Mouse (Mus musculus): Measurements from ENCODE around the gene Mrpl52. TPM values are rescaled to one million over a fixed set of nuclear protein-coding genes. Genes with fewer than 3 reads are reported as not detected.

The Mrpl52 gene
- polyA plus RNA-seq, 1 experiment from 2014 or later, result 250 TPM

DNA sequence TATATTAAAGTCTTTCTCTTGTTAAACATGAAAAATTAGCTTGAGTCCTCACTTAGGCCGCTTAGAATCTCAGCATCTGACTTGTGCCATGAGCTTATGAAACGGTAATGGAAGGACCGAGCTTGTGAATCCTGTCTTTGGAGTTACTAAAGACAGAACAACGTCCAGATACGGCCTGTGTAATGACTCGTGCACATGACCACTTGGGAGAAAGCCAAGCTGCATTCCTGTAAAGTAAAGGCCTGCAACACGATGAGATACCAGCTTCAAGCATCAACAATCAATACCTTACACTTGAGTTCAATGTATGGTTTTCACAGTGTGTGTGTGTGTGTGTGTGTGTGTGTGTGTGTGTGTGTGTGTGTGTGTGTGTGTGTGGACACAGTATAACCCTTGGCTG is 30.0 kb upstream of the Mrpl52 start:
- H3K4me2 ChIP-seq (replicated peaks), result no peak overlapping the region
- no peak overlapping the region for H3K4me3 ChIP-seq
- H3K27ac ChIP-seq, result no peak overlapping the region
- H3K36me3 ChIP-seq, result no peaks in the 10 kb centered on the region
- no peak for ATAC-seq (ENCODE audit: low FRiP score, low read depth)
- no peaks in the 10 kb centered on the region for H3K9me3 ChIP-seq
- no peaks in the 10 kb centered on the region for H3K27me3 ChIP-seq (replicated peaks)
- 92% methylated on average over 7 of the region's 7 CpGs for WGBS
- no peak overlapping the region for H3K9ac ChIP-seq
- no peaks in the 10 kb centered on the region for H3K4me1 ChIP-seq

DNA sequence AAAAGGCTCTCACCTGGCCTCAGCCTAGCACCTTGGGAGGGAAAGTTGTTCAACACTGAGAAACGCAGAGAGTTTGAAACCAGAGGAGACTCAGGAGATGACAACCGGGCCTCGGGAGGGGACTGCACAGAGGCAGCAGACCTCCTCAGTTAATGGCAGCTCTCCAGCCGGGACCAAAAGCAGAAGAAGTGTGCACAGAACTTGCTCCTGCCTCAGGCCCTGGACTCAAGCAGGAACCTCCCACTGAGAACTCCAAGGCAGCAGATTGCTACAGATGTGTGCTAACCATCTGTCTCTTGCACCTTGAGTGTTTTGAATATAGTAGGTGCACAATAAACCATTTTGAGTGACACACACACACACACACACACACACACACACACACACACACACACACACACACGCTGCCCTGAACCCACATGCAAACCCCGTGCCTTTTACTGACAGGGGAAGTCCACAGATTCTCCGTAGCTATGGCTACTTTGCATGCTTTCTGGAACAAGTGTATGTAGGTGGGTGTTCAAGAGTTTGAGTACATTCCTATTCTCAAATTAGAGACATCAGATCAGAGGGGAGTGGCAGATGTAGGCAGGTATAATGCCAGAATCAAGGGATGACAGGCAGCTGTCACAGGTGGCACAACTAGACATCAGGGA is 28.7 kb upstream of the Mrpl52 start:
- WGBS, result 70% methylated on average over 7 of the region's 7 CpGs

DNA sequence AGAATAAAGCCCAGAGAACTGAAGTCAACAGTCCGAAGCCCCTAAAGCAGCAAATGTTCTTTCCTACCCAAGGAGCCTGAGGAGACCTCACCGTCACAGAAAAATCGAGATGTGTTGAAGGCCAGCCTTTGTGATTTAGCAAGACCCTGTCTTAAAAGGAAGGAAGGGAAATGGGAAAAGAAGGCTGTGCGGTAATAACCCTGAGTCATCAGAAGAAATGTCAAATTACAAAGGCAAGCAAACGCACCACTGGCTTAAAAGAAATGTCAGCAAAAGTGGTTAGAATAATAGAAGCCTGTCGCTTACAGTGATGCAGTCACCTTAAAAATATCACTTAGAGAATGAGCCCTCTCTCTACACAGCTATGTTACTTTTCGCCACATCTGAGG is 28.2 kb upstream of the Mrpl52 start:
- no peaks in the 10 kb centered on the region for H3K4me1 ChIP-seq
- ATAC-seq (ENCODE audit: low FRiP score, low read depth), result no peak

More for the DNA sequence above, 28.7 kb upstream of the Mrpl52 start:
- Histone ChIP-seq H3K9me3 (no peaks in the 10 kb centered on the region), H3K27ac (no peak overlapping the region), H3K36me3 (no peaks in the 10 kb centered on the region), H3K9ac (no peak overlapping the region), H3K4me1 (no peaks in the 10 kb centered on the region), H3K4me2 (replicated peaks) (no peak overlapping the region), H3K27me3 (replicated peaks) (no peaks in the 10 kb centered on the region), H3K4me3 (no peak overlapping the region)
- ATAC-seq (ENCODE audit: low FRiP score, low read depth), result no peak

DNA sequence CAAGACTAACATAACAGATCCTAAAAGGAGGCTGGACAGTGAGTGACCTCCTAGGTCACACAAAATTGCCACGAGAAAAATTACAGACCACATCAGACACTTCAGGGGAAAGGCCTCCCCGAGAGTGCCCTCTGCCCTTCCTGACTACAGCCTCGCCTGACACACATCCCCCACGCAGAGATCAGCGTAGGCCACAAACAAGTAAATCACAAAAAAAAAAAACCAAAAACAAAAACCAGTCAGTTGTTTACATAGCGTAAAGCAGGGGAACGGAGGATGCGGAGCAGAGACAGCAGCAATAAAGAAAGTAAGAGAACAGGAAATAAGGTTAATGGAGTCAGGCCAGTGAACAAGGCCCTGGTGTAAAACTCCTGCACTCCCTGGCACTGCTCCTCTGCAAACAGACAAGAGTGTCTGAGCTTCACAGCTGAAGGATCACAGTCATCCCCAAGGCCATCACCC is 27.8 kb upstream of the Mrpl52 start:
- 49% methylated on average over 8 of the region's 8 CpGs for WGBS
- H3K9me3 ChIP-seq, result no peaks in the 10 kb centered on the region
- no peaks in the 10 kb centered on the region for H3K4me1 ChIP-seq
- H3K4me3 ChIP-seq, result no peak overlapping the region
- no peak overlapping the region for H3K9ac ChIP-seq
- H3K27ac ChIP-seq, result no peak overlapping the region
- H3K36me3 ChIP-seq, result no peaks in the 10 kb centered on the region
- no peaks in the 10 kb centered on the region for H3K27me3 ChIP-seq (replicated peaks)
- ATAC-seq (ENCODE audit: low FRiP score, low read depth), result no peak
- no peak overlapping the region for H3K4me2 ChIP-seq (replicated peaks)

More for the DNA sequence above, 28.2 kb upstream of the Mrpl52 start:
- Histone ChIP-seq H3K9ac (no peak overlapping the region), H3K9me3 (no peaks in the 10 kb centered on the region), H3K4me2 (replicated peaks) (no peak overlapping the region), H3K36me3 (no peaks in the 10 kb centered on the region), H3K4me3 (no peak overlapping the region), H3K27ac (no peak overlapping the region), H3K27me3 (replicated peaks) (no peaks in the 10 kb centered on the region)
- WGBS, result 67% methylated on average over 7 of the region's 7 CpGs

DNA sequence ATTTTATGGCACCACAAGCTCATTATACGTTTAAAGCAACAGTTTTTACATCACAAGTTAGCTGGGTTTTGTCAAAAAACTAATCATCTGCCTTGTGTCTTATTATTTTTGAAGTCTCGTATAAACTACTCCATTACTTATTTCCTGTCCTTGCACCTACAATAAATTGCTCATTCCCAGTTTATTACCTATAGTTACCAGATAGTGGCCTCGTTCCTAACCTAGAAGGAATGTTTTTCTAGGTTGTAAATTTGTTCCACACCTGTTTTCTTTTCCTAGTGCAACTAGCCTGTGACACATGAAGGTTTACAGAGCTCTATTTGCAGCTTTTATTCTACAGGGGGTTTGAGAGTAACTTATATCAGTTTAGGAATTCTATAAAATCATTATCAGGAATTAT is 25.0 kb upstream of the Mrpl52 start:
- Histone ChIP-seq H3K27me3 (replicated peaks) (no peaks in the 10 kb centered on the region), H3K27ac (no peak overlapping the region), H3K4me2 (replicated peaks) (no peak overlapping the region), H3K4me1 (no peaks in the 10 kb centered on the region), H3K9ac (no peak overlapping the region), H3K36me3 (no peaks in the 10 kb centered on the region), H3K4me3 (no peak overlapping the region), H3K9me3 (no peaks in the 10 kb centered on the region)
- ATAC-seq (ENCODE audit: low FRiP score, low read depth), result no peak
- WGBS, result 59% methylated on average over 3 of the region's 3 CpGs

DNA sequence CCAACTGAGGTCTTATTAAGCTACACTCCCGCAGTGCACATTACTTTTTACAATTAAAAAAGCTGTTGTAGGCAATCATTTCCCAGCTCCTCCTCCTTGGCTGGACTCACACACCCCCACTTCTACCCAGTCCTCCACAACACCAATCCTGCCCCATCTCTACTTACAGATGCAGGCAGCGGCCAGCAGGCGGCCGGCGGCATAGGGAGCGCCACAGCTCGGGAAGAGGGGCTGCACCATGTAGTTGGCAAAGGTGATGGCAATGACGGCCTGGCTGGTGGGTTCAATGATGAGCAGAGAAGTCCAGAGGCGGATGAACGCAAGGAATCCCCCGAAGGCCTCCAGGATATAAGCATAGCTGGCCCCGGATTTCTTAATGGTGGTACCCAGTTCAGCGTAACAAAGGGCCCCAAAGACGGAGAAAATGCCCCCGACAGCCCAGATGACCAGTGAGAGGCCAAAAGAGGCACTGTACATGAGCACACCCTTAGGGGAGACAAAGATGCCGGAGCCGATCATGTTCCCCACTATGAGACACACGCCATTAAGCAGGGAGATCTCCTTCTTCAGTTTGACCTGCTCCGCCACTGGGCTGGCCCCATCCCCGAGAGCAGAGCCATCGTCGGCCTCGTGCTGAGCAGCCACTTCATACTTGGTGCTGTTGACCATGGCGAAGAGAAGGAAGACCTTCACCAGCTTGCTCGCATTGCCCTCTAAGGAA is 18.2 kb upstream of the Mrpl52 start:
- WGBS, result 86% methylated on average over 25 of the region's 25 CpGs
- Histone ChIP-seq H3K4me3 (no peak overlapping the region), H3K4me2 (replicated peaks) (no peak overlapping the region; the same call in 1 of the 2 replicates), H3K9ac (no peak overlapping the region), H3K4me1 (no peaks in the 10 kb centered on the region; the same call in 1 of the 2 replicates), H3K9me3 (no peaks in the 10 kb centered on the region), H3K36me3 (no peaks in the 10 kb centered on the region), H3K27me3 (replicated peaks) (no peaks in the 10 kb centered on the region), H3K27ac (no peak overlapping the region)
- ATAC-seq (ENCODE audit: low FRiP score, low read depth), result no peak

DNA sequence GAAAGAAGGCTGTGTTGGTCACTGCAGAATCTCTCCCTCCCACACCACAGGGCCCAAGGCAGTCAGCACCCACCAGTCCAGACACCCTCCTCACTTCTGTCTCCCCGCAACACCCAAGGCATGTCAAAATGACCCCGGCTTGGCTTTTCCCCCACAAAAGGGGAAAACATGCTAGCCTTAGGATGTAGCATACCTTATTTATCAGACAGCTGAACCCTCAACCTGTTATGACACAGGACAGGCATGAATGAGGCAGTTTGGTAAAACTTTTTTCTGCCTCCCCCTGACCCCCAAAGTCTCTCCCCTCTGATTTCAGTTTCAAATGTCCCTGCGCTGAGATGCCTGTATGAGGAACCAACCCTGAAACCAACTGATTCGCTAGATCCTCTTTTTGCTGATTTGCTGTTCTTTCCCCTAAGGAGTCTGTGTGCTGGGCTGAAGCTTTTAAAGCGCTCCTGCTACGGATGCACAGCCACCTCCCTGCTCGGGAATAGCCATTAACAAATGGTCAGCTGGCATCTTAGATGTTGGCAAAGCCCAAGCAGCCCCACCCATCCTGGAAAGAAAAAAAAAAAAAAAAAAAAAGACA is 17.6 kb upstream of the Mrpl52 start:
- peaks cover 4% of the 10 kb centered on the region for H3K4me1 ChIP-seq
- H3K4me2 ChIP-seq (replicated peaks), result no peak overlapping the region
- H3K4me3 ChIP-seq, result no peak overlapping the region
- H3K27ac ChIP-seq, result no peak overlapping the region
- H3K9ac ChIP-seq, result no peak overlapping the region
- 75% methylated on average over 7 of the region's 7 CpGs for WGBS
- no peaks in the 10 kb centered on the region for H3K9me3 ChIP-seq
- no peak for ATAC-seq (ENCODE audit: low FRiP score, low read depth)
- peaks cover 5% of the 10 kb centered on the region; the same call in 1 of the 2 replicates for H3K27me3 ChIP-seq (replicated peaks)
- H3K36me3 ChIP-seq, result no peaks in the 10 kb centered on the region

DNA sequence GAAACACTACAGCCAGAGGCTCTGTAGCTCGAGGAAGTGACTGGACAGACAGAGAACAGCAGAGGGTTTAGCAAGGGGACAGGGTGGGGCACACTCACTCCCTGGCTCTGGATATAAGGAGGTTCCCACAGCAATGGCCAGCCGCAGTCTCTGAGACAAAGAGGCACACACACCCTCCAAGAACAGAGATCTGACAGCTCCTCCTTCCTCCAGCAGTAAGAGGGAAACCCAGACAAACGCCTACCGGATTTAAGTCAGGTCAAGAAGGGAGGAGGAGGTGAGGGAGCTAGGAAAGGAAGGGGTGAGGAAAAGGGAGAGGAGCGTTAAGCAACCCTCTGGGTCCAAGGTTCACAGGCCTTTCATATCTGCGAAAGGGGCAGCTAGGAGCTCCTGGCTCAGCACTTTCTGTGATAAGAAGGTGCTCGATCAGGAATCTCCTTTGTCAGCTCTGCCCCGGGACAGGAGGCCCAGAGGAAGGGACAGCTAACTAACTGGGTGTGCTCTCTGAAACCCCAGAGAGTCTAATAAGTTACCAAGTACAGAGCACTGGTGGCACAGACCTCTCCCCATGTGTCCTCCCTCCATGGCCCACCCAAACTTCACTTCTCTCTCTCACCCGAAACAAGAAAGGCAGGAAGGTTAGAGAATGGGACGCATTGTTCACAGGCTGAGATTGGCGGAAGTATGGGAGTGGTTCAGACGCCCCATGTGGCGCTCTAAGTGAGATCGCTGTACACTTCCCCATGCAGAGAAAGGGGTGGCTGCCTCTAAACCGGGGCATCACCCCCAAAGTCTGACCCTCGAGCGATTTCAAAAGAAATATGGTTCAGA is 16.5 kb upstream of the Mrpl52 start:
- H3K9ac ChIP-seq, result no peak overlapping the region

DNA sequence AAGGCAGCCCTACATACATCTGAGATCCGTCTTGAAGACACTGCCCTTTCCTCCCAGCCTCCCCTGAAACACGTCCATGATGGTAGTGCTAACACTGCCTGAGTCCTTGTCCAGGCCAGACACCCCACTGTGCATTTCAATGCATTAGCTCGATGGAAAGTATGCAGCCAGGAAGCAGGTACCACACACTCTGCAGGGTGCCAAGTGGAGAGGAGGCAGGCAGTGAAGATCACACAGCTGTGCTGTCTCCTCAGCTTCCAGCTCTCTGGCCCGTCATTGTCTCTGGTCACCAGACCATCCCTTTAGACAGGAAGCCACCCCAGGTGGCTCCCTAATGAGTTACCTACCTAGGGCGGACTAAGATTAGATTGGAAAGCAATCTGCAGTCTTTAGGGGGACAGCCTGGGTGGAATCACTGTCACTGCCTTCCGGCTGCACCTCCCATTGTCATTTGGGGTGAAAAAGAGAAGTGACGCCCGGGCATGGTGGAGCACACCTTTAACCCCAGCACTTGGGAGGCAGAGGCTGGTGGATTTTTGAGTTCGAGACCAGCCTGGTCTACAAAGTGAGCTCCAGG is 14.6 kb upstream of the Mrpl52 start:
- H3K36me3 ChIP-seq, result no peaks in the 10 kb centered on the region
- H3K9me3 ChIP-seq, result no peaks in the 10 kb centered on the region
- peaks cover 4% of the 10 kb centered on the region for H3K4me1 ChIP-seq
- H3K9ac ChIP-seq, result no peak overlapping the region
- H3K27ac ChIP-seq, result no peak overlapping the region
- H3K27me3 ChIP-seq (replicated peaks), result peaks cover 19% of the 10 kb centered on the region
- no peak overlapping the region for H3K4me3 ChIP-seq
- WGBS, result 44% methylated on average over 9 of the region's 9 CpGs
- no peak for ATAC-seq (ENCODE audit: low FRiP score, low read depth)
- H3K4me2 ChIP-seq (replicated peaks), result no peak overlapping the region

More for the DNA sequence above, 16.5 kb upstream of the Mrpl52 start:
- WGBS, result 44% methylated on average over 17 of the region's 17 CpGs
- H3K27ac ChIP-seq, result no peak overlapping the region
- H3K4me1 ChIP-seq, result peaks cover 4% of the 10 kb centered on the region
- H3K4me3 ChIP-seq, result no peak overlapping the region
- ATAC-seq (ENCODE audit: low FRiP score, low read depth), result no peak
- no peaks in the 10 kb centered on the region for H3K9me3 ChIP-seq
- no peak overlapping the region for H3K4me2 ChIP-seq (replicated peaks)
- no peaks in the 10 kb centered on the region for H3K36me3 ChIP-seq
- H3K27me3 ChIP-seq (replicated peaks), result peaks cover 13% of the 10 kb centered on the region; the same call in 1 of the 2 replicates

DNA sequence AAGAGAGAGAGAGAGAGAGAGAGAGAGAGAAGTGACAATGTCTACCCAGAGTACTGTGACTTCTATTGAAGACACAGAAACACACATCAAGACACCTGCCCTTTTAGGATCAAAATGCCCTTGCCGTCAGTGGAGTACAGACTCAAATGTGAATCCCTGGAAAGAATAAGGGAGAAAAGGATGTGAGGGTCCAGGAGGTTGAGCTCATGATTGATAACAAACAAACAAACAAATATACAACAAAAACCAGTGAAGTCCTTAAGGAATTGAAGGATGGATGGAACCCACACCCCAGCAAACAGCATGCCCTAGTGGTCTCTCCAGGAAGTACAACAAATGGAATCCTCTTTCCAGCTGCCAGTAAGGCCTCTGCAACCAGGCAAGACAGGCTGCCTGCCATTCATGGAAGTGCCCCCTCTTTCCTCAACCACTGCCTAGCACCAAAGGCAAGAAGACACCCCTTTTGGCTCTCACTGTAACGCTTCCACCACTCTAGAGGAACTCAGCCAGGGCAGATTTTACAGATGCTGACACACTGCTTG is 14.0 kb upstream of the Mrpl52 start:
- H3K9ac ChIP-seq, result no peak overlapping the region
- H3K27ac ChIP-seq, result no peak overlapping the region
- 42% methylated on average over 2 of the region's 2 CpGs for WGBS
- no peak overlapping the region for H3K4me2 ChIP-seq (replicated peaks)
- ATAC-seq (ENCODE audit: low FRiP score, low read depth), result no peak
- H3K27me3 ChIP-seq (replicated peaks), result peaks cover 25% of the 10 kb centered on the region
- no peaks in the 10 kb centered on the region for H3K36me3 ChIP-seq
- H3K4me3 ChIP-seq, result no peak overlapping the region
- H3K9me3 ChIP-seq, result no peaks in the 10 kb centered on the region
- peaks cover 7% of the 10 kb centered on the region for H3K4me1 ChIP-seq

DNA sequence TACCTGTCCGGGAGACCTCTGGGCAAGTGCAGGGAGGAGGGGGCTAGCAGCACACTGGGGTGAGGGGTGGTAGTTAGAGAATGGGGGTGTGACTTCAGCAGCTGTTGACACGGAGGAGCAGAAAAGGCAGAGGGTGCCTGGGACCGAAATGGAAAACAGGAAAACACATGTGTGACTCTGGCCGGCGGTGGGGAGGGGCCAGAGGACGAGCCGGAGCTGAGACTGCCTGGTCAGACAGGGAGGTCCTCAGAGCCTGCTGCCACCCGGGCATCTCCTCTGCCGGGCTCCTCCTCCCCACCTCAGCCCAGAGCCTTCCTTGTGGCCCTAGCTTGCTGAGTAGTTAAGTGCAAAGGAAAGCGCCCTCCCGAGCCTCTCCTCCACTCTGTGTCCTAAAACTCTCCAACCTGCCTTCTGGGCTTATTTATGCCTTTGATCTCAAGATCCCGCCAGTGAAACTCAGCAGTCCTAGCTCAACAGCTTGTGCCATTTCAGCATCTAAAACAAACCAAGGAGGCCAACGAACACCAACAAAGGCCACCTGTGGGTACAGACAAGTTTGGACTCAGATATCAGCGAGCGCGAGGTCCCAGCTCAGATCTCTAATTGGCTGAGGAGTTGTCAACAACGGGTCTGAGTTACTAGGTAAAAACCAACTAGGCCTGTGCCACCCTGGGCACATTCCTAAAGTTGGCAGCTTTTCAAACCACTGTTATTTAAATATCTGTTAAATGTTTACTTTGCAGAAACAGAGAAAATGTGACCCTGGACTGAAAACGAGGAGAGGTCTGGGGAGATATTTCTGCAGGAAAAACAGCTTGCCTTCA is 12.6 kb upstream of the Mrpl52 start:
- Histone ChIP-seq H3K9ac (no peak overlapping the region), H3K36me3 (no peaks in the 10 kb centered on the region), H3K9me3 (no peaks in the 10 kb centered on the region), H3K27ac (no peak overlapping the region), H3K4me2 (replicated peaks) (peak overlapping the region; percentile 36), H3K27me3 (replicated peaks) (peaks cover 28% of the 10 kb centered on the region), H3K4me3 (no peak overlapping the region), H3K4me1 (peaks cover 7% of the 10 kb centered on the region)
- no peak for ATAC-seq (ENCODE audit: low FRiP score, low read depth)
- 9% methylated on average over 18 of the region's 18 CpGs for WGBS
